Mouse (Mus musculus): ENCODE data around the gene Wdr62. TPM values are rescaled to one million over a fixed set of nuclear protein-coding genes. Genes with fewer than 3 reads are reported as not detected.

The Wdr62 gene
- polyA plus RNA-seq, 1 experiment, result 28.2 TPM

- DNase-seq (ENCODE audit: low read depth), result no peak
Observed at GRCm38 (mm10) chr7:30306083-30306779, 26.0 kb upstream of the Wdr62 start.

- no peak for DNase-seq (ENCODE audit: low read depth)
Observed at GRCm38 (mm10) chr7:30300914-30301313, 20.7 kb upstream of the Wdr62 start.

- no peak for DNase-seq (ENCODE audit: low read depth)
Observed at GRCm38 (mm10) chr7:30297266-30297665, 17.0 kb upstream of the Wdr62 start.

GRCm38 (mm10) chr7:30296816-30297215 lies 16.6 kb upstream of the Wdr62 start:
- DNase-seq (ENCODE audit: low read depth), result no peak

GRCm38 (mm10) chr7:30295103-30295502 lies 14.9 kb upstream of the Wdr62 start:
- no peak for DNase-seq (ENCODE audit: low read depth)

- no peak for DNase-seq (ENCODE audit: low read depth)
Observed at GRCm38 (mm10) chr7:30294296-30294695, 14.1 kb upstream of the Wdr62 start.

GRCm38 (mm10) chr7:30293795-30294194 lies 13.6 kb upstream of the Wdr62 start:
- DNase-seq (ENCODE audit: low read depth), result no peak

GRCm38 (mm10) chr7:30291215-30292131 lies 11.3 kb upstream of the Wdr62 start, which contains the start of gene Clip3:
TSS of gene Clip3 (plus strand) at chr7:30291728.
- no peak for DNase-seq (ENCODE audit: low read depth)

- no peak for DNase-seq (ENCODE audit: low read depth)
Observed at GRCm38 (mm10) chr7:30289714-30290399, 9.6 kb upstream of the Wdr62 start.

GRCm38 (mm10) chr7:30289071-30289713 lies 9.0 kb upstream of the Wdr62 start:
- DNase-seq (ENCODE audit: low read depth), result no peak

GRCm38 (mm10) chr7:30288046-30288445 lies 7.8 kb upstream of the Wdr62 start:
- DNase-seq (ENCODE audit: low read depth), result no peak

- DNase-seq (ENCODE audit: low read depth), result no peak
Observed at GRCm38 (mm10) chr7:30286701-30287410, 6.6 kb upstream of the Wdr62 start.

- DNase-seq (ENCODE audit: low read depth), result no peak
Observed at GRCm38 (mm10) chr7:30282740-30283139, 2.5 kb upstream of the Wdr62 start.

GRCm38 (mm10) chr7:30281522-30281921 lies 1.3 kb upstream of the Wdr62 start:
- no peak for DNase-seq (ENCODE audit: low read depth)

GRCm38 (mm10) chr7:30280670-30281138 lies 485 bp upstream of the Wdr62 start:
- DNase-seq (ENCODE audit: low read depth), result peak; percentile 20

- no peak for DNase-seq (ENCODE audit: low read depth)
Observed at GRCm38 (mm10) chr7:30279536-30279935, 683 bp downstream of the Wdr62 start.

GRCm38 (mm10) chr7:30278911-30279310 lies 1.3 kb downstream of the Wdr62 start:
- no peak for DNase-seq (ENCODE audit: low read depth)

GRCm38 (mm10) chr7:30274383-30274782 lies 5.8 kb downstream of the Wdr62 start:
- DNase-seq (ENCODE audit: low read depth), result no peak

GRCm38 (mm10) chr7:30269641-30270040 lies 10.6 kb downstream of the Wdr62 start:
- DNase-seq (ENCODE audit: low read depth), result no peak

- no peak for DNase-seq (ENCODE audit: low read depth)
Observed at GRCm38 (mm10) chr7:30266780-30267179, 13.4 kb downstream of the Wdr62 start.

GRCm38 (mm10) chr7:30265935-30266334 lies 14.3 kb downstream of the Wdr62 start:
- DNase-seq (ENCODE audit: low read depth), result no peak
